Mouse (Mus musculus) C2C12 (cell line): ENCODE measurements at regions not wholly inside any gene's neighbourhood (a gene's known extent, or its start where the extent isn't known, plus 50 kb on each side); places are given as distances from the start of the nearest gene placed in this dataset.

Experiments used
- CEBPB ChIP-seq: IDR thresholded peaks from one replicate; pipeline ENCODE4 v1.6.1; 2011; ENCODE audit warnings: low read depth, mild to moderate bottlenecking, control low read depth, moderate library complexity
- CTCF ChIP-seq: IDR thresholded peaks from one replicate; pipeline ENCODE4 v1.5.1; 2011; ENCODE audit not compliant: control insufficient read depth, insufficient read depth, insufficient read length
- MYOD1 ChIP-seq: IDR thresholded peaks from one replicate; pipeline ENCODE4 v1.6.1; 2011; ENCODE audit warnings: low read depth; ENCODE audit not compliant: control insufficient read depth, insufficient read length
- USF1 ChIP-seq: IDR thresholded peaks from one replicate; pipeline ENCODE4 v1.6.1; 2011; ENCODE audit warnings: low read depth, mild to moderate bottlenecking, control low read depth, moderate library complexity

DNA sequence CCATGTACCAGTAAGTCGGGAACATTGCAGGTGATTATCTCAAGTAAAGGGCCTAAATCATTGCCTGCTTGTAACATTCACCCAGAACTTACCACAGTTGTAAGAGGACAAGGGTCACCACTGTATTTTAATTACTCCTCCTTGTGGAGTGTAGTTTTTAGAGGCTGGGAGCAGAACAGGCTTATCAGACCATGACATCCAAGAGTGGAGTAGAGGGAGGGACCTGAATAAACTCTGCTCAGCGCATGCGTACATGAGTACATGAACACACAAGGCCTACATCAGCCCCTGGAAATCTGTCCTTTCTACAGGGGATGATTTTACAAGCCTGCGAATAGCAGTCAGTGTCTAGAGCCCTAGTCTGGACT lies 456.4 kb downstream of the Cbln4 start:
- no peak for TF ChIP-seq CTCF
- no peak for TF ChIP-seq USF1
- no peak for TF ChIP-seq CEBPB
- TF ChIP-seq MYOD1: no peak
